Mouse (Mus musculus) liver, adult 2 months (tissue): ENCODE measurements around the gene Fto.

ENCODE experiments used
- CTCF ChIP-seq: fragments of 200-500 bp; IDR thresholded peaks from 2 replicates; pipeline ENCODE4 v1.5.1; 2011; ENCODE audit warnings: low read depth, low read length, control low read depth
- POLR2A ChIP-seq: fragments of 200-500 bp; IDR thresholded peaks from 2 replicates; pipeline ENCODE4 v1.6.1; 2011; ENCODE audit warnings: low read length, control low read depth; ENCODE audit not compliant: insufficient read depth; ENCODE audit errors: extremely low read depth

DNA sequence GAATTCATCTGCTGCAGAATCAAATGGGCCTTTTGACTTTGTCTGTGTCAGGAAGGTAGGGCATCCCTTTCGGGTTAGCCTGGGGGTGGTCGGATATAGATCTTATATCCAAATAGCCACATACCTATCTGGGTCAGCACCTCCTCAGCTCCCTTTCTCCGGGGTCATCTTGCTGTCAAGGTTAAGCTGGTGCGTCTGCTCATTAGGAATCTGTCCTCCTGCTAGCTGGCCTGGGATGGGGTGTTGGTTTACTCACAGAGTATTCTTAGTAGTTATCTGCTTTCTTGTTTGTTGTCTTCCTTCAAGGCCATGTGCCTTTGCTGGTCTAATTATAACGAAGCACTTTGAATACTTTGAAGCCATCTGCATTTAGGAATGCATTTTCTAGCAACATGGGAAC is 163.7 kb downstream of the Fto start:
- TF ChIP-seq CTCF, result no peak
- TF ChIP-seq POLR2A, result no peak
